Mouse (Mus musculus): Measurements from ENCODE around the gene Slc25a5. TPM values are rescaled to one million over a fixed set of nuclear protein-coding genes. Genes with fewer than 3 reads are reported as not detected.

Gene Slc25a5
- polyA plus RNA-seq, 1 experiment from 2014 or later: 1,837 TPM

- no peak overlapping the region for H3K9ac ChIP-seq (ENCODE audit: low read depth, low read length)
- no peaks in the 10 kb centered on the region for H3K36me3 ChIP-seq (ENCODE audit: control insufficient read depth, insufficient read depth)
- no peak overlapping the region for H3K4me2 ChIP-seq (replicated peaks; ENCODE audit: low read depth)
- ATAC-seq: no peak
- H3K4me3 ChIP-seq (ENCODE audit: low read depth, low read length): no peak overlapping the region
- no peaks in the 10 kb centered on the region for H3K27me3 ChIP-seq (replicated peaks; ENCODE audit: control insufficient read depth, insufficient read depth, low read length)
- H3K27ac ChIP-seq (ENCODE audit: low read depth, low read length): peak overlapping the region; percentile 68; the same call in 1 of the 2 replicates
- no peak for TF ChIP-seq CTCF (IDR thresholded peaks at IDR 0.05; ENCODE audit: low read depth)
- H3K9me3 ChIP-seq (ENCODE audit: control insufficient read depth): no peaks in the 10 kb centered on the region
- H3K4me1 ChIP-seq (replicated peaks; ENCODE audit: control insufficient read depth, insufficient read depth, low read length): no peaks in the 10 kb centered on the region
- 81% methylated on average over 4 of the region's 5 CpGs for WGBS
These were observed 31.4 kb downstream of the Slc25a5 start for GRCm38 (mm10) chrX:36826873-36827272.

GRCm38 (mm10) chrX:36830271-36830670 is 34.8 kb downstream of the Slc25a5 start:
- ATAC-seq: peak; percentile 55
- Histone ChIP-seq H3K4me2 (replicated peaks; ENCODE audit: low read depth) (no peak overlapping the region), H3K27ac (ENCODE audit: low read depth, low read length) (peak overlapping the region; percentile 57), H3K4me1 (replicated peaks; ENCODE audit: control insufficient read depth, insufficient read depth, low read length) (no peaks in the 10 kb centered on the region), H3K9ac (ENCODE audit: low read depth, low read length) (no peak overlapping the region), H3K9me3 (ENCODE audit: control insufficient read depth) (no peaks in the 10 kb centered on the region), H3K36me3 (ENCODE audit: control insufficient read depth, insufficient read depth) (no peaks in the 10 kb centered on the region), H3K27me3 (replicated peaks; ENCODE audit: control insufficient read depth, insufficient read depth, low read length) (no peaks in the 10 kb centered on the region), H3K4me3 (ENCODE audit: low read depth, low read length) (no peak overlapping the region)
- peak; percentile 72 for TF ChIP-seq CTCF (IDR thresholded peaks at IDR 0.05; ENCODE audit: low read depth)
- 33% methylated on average over 5 of the region's 5 CpGs for WGBS

- WGBS: 56% methylated on average over 4 of the region's 4 CpGs
- H3K4me1 ChIP-seq (replicated peaks; ENCODE audit: control insufficient read depth, insufficient read depth, low read length): no peaks in the 10 kb centered on the region
- no peak overlapping the region for H3K4me3 ChIP-seq (ENCODE audit: low read depth, low read length)
- no peaks in the 10 kb centered on the region for H3K36me3 ChIP-seq (ENCODE audit: control insufficient read depth, insufficient read depth)
- ATAC-seq: no peak
- no peak overlapping the region for H3K4me2 ChIP-seq (replicated peaks; ENCODE audit: low read depth)
- no peak for TF ChIP-seq CTCF (IDR thresholded peaks at IDR 0.05; ENCODE audit: low read depth)
- no peaks in the 10 kb centered on the region for H3K27me3 ChIP-seq (replicated peaks; ENCODE audit: control insufficient read depth, insufficient read depth, low read length)
- no peaks in the 10 kb centered on the region for H3K9me3 ChIP-seq (ENCODE audit: control insufficient read depth)
- no peak overlapping the region for H3K9ac ChIP-seq (ENCODE audit: low read depth, low read length)
- H3K27ac ChIP-seq (ENCODE audit: low read depth, low read length): no peak overlapping the region
These were observed 36.2 kb downstream of the Slc25a5 start for GRCm38 (mm10) chrX:36831632-36832031.

GRCm38 (mm10) chrX:36833397-36834084 is 38.1 kb downstream of the Slc25a5 start:
- Histone ChIP-seq H3K9ac (ENCODE audit: low read depth, low read length) (no peak overlapping the region), H3K27me3 (replicated peaks; ENCODE audit: control insufficient read depth, insufficient read depth, low read length) (no peaks in the 10 kb centered on the region), H3K36me3 (ENCODE audit: control insufficient read depth, insufficient read depth) (no peaks in the 10 kb centered on the region), H3K4me1 (replicated peaks; ENCODE audit: control insufficient read depth, insufficient read depth, low read length) (no peaks in the 10 kb centered on the region), H3K27ac (ENCODE audit: low read depth, low read length) (no peak overlapping the region), H3K4me2 (replicated peaks; ENCODE audit: low read depth) (peak overlapping the region; percentile 43; the same call in 1 of the 2 replicates), H3K9me3 (ENCODE audit: control insufficient read depth) (no peaks in the 10 kb centered on the region), H3K4me3 (ENCODE audit: low read depth, low read length) (no peak overlapping the region)
- 39% methylated on average over 19 of the region's 19 CpGs for WGBS
- peak; percentile 72 for TF ChIP-seq CTCF (IDR thresholded peaks at IDR 0.05; ENCODE audit: low read depth)
- peak; percentile 7; the same call in 1 of the 2 replicates for ATAC-seq

GRCm38 (mm10) chrX:36837069-36837676 is 41.7 kb downstream of the Slc25a5 start:
- H3K36me3 ChIP-seq (ENCODE audit: control insufficient read depth, insufficient read depth): no peaks in the 10 kb centered on the region
- no peaks in the 10 kb centered on the region for H3K27me3 ChIP-seq (replicated peaks; ENCODE audit: control insufficient read depth, insufficient read depth, low read length)
- no peak overlapping the region for H3K27ac ChIP-seq (ENCODE audit: low read depth, low read length)
- H3K9ac ChIP-seq (ENCODE audit: low read depth, low read length): no peak overlapping the region
- ATAC-seq: no peak
- H3K4me1 ChIP-seq (replicated peaks; ENCODE audit: control insufficient read depth, insufficient read depth, low read length): no peaks in the 10 kb centered on the region
- no peak for TF ChIP-seq CTCF (IDR thresholded peaks at IDR 0.05; ENCODE audit: low read depth)
- H3K9me3 ChIP-seq (ENCODE audit: control insufficient read depth): no peaks in the 10 kb centered on the region
- H3K4me2 ChIP-seq (replicated peaks; ENCODE audit: low read depth): no peak overlapping the region
- 49% methylated on average over 6 of the region's 6 CpGs for WGBS
- no peak overlapping the region for H3K4me3 ChIP-seq (ENCODE audit: low read depth, low read length)

GRCm38 (mm10) chrX:36839391-36839790 is 43.9 kb downstream of the Slc25a5 start:
- Histone ChIP-seq H3K9me3 (ENCODE audit: control insufficient read depth) (no peaks in the 10 kb centered on the region), H3K9ac (ENCODE audit: low read depth, low read length) (no peak overlapping the region), H3K4me3 (ENCODE audit: low read depth, low read length) (no peak overlapping the region), H3K27ac (ENCODE audit: low read depth, low read length) (no peak overlapping the region), H3K36me3 (ENCODE audit: control insufficient read depth, insufficient read depth) (no peaks in the 10 kb centered on the region), H3K4me1 (replicated peaks; ENCODE audit: control insufficient read depth, insufficient read depth, low read length) (no peaks in the 10 kb centered on the region), H3K27me3 (replicated peaks; ENCODE audit: control insufficient read depth, insufficient read depth, low read length) (no peaks in the 10 kb centered on the region), H3K4me2 (replicated peaks; ENCODE audit: low read depth) (no peak overlapping the region)
- ATAC-seq: no peak
- no peak for TF ChIP-seq CTCF (IDR thresholded peaks at IDR 0.05; ENCODE audit: low read depth)
- 60% methylated on average over 7 of the region's 7 CpGs for WGBS
